Mouse (Mus musculus) retina, embryonic 14.5 days (tissue): ENCODE measurements at regions not wholly inside any gene's neighbourhood (a gene's known extent, or its start where the extent isn't known, plus 50 kb on each side); places are given as distances from the start of the nearest gene placed in this dataset.

ENCODE experiments used
- DNase-seq: peaks from one replicate; pipeline ENCODE4 v3.0.0-alpha.2; 2015; ENCODE audit warnings: low spot score

GRCm38 (mm10) chr5:53329591-53329990 is 62.7 kb downstream of the Smim20 start:
- no peak for DNase-seq

GRCm38 (mm10) chr5:53336704-53337103 is 69.8 kb downstream of the Smim20 start:
- no peak for DNase-seq

- no peak for DNase-seq
These were observed 70.9 kb downstream of the Smim20 start for GRCm38 (mm10) chr5:53337816-53338215.

GRCm38 (mm10) chr5:53345164-53345563 is 78.3 kb downstream of the Smim20 start:
- DNase-seq, result no peak

GRCm38 (mm10) chr5:53346028-53346427 is 79.1 kb downstream of the Smim20 start:
- DNase-seq, result no peak

GRCm38 (mm10) chr5:53346756-53347155 is 79.9 kb downstream of the Smim20 start:
- no peak for DNase-seq

- no peak for DNase-seq
These were observed 86.0 kb downstream of the Smim20 start for GRCm38 (mm10) chr5:53352852-53353251.

- no peak for DNase-seq
These were observed 87.4 kb downstream of the Smim20 start for GRCm38 (mm10) chr5:53354296-53354695.

- peak; percentile 92 for DNase-seq
These were observed 88.2 kb downstream of the Smim20 start for GRCm38 (mm10) chr5:53355069-53355468.

- no peak for DNase-seq
These were observed 90.3 kb downstream of the Smim20 start for GRCm38 (mm10) chr5:53357086-53357608.

- no peak for DNase-seq
These were observed 91.3 kb downstream of the Smim20 start for GRCm38 (mm10) chr5:53358181-53358580.

GRCm38 (mm10) chr5:53359887-53360286 is 93.0 kb downstream of the Smim20 start:
- no peak for DNase-seq

GRCm38 (mm10) chr5:53361295-53361694 is 94.4 kb downstream of the Smim20 start:
- DNase-seq, result no peak

- DNase-seq, result no peak
These were observed 97.0 kb downstream of the Smim20 start for GRCm38 (mm10) chr5:53363898-53364297.

- DNase-seq, result no peak
These were observed 98.9 kb upstream of the Rbpj start for GRCm38 (mm10) chr5:53366882-53367561.

- DNase-seq, result no peak
These were observed 95.7 kb upstream of the Rbpj start for GRCm38 (mm10) chr5:53370272-53370671.

GRCm38 (mm10) chr5:53371638-53372037 is 94.3 kb upstream of the Rbpj start:
- no peak for DNase-seq

- no peak for DNase-seq
These were observed 92.6 kb upstream of the Rbpj start for GRCm38 (mm10) chr5:53373315-53373714.

- DNase-seq, result no peak
These were observed 89.1 kb upstream of the Rbpj start for GRCm38 (mm10) chr5:53376856-53377255.

GRCm38 (mm10) chr5:53377698-53378097 is 88.3 kb upstream of the Rbpj start:
- no peak for DNase-seq

- no peak for DNase-seq
These were observed 87.8 kb upstream of the Rbpj start for GRCm38 (mm10) chr5:53378106-53378505.

GRCm38 (mm10) chr5:53378599-53378998 is 87.4 kb upstream of the Rbpj start:
- DNase-seq, result no peak

GRCm38 (mm10) chr5:53379612-53380011 is 86.3 kb upstream of the Rbpj start:
- DNase-seq, result no peak

GRCm38 (mm10) chr5:53380203-53380602 is 85.7 kb upstream of the Rbpj start:
- no peak for DNase-seq
